ENCODE assay signal across 8 mouse cellular contexts in the genomic region with DNA sequence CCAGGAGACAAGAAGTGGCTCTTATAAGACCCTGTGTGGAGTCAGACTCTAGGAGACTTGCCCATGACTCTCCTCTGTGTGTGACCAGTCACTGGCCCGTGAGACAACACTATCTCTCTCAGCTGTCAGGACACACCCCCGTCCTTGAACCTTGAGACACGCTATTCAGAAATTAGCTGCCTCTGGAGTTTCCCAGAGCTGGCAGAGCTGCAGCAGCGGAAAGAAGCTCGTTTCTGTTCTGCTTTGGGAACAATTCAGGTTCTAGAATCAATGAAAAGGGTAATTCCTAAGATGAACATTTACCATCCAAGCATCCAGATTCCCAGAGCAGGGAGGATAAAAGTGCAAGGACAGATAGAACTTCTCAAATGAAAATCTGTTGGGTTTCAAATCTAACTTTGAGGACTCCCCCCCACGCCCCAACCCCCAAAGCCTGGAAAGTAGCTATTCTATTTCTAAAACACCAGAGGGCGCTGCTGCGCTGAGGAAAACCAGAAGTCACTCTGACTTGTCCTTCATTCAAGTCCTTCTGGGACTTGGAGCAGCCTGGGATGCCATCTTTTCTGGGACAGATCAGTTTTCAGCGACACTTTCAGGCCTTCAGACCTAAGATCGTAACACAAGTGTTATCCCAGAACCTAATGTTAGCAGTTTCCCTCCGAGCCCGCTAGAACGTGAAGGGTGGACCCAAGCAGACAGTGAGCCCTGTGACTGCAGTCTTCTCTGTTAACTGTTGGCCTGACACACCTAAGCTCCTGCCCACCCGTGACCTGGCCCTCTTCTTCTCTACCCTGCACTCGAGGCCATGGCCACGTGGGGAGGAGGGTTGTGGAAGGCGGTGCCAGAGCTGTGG. TPM values are rescaled to one million over a fixed set of nuclear protein-coding genes. Genes with fewer than 3 reads are reported as not detected.
DNase-seq lines count a peak whose midpoint lies in the region; ATAC-seq lines count a peak whose summit lies in the region.

No protein-coding gene starts in this region.

- H3K36me3 ChIP-seq in intestine, embryonic 16.5 days (ENCODE audit: control insufficient read depth, insufficient read depth, low read length) = no peaks in the 10 kb centered on the region
- H3K36me3 ChIP-seq in liver, embryonic 11.5 days (ENCODE audit: control insufficient read depth, insufficient read depth, low read length) = no peaks in the 10 kb centered on the region

- ATAC-seq in erythroblast, adult 5-6 weeks (replicated peaks; ENCODE audit: low FRiP score, poor library complexity, severe bottlenecking) = peak; percentile 50; the same call in 1 of the 2 replicates
- peak; percentile 85 for ATAC-seq in intestine, embryonic 16.5 days
- no peak for ATAC-seq in liver, embryonic 11.5 days (replicated peaks; ENCODE audit: low FRiP score)

- no peak overlapping the region for H3K27ac ChIP-seq in intestine, embryonic 16.5 days (ENCODE audit: low read length)
- no peak overlapping the region for H3K27ac ChIP-seq in liver, embryonic 11.5 days (ENCODE audit: low read depth, low read length)

- DNase-seq in left cerebral cortex, adult 18-20 months (ENCODE audit: low spot score in 2 of 2) = peak; percentile 53 to 65
- no peak for DNase-seq in left cerebral cortex, adult 11 months (ENCODE audit: low spot score)
- peak; percentile 79 for DNase-seq in brain, adult 2 months (ENCODE audit: low read depth, low spot score)
- peak; percentile 47 for DNase-seq in liver, embryonic 11.5 days (ENCODE audit: low spot score)
- DNase-seq in retina, adult 2 months (ENCODE audit: low read depth, low spot score) = peak; percentile 53
- peak; percentile 62 for DNase-seq in thymus, postnatal 4 days

- H3K4me2 ChIP-seq in intestine, embryonic 16.5 days (ENCODE audit: low read depth, low read length) = 0 out of 2 replicates have a peak overlapping the region, but pooled peaks have one; percentile 22
- no peak overlapping the region for H3K4me2 ChIP-seq in liver, embryonic 11.5 days

- no peak overlapping the region for H3K9ac ChIP-seq in intestine, embryonic 16.5 days (ENCODE audit: low read depth, low read length)
- no peak overlapping the region for H3K9ac ChIP-seq in liver, embryonic 11.5 days (ENCODE audit: low read depth, low read length)

- H3K4me1 ChIP-seq in intestine, embryonic 16.5 days (ENCODE audit: control insufficient read depth, insufficient read depth, low read length) = 0 out of 2 replicates have a peak, but pooled peaks cover 5% of the 10 kb centered on the region
- no peaks in the 10 kb centered on the region for H3K4me1 ChIP-seq in liver, embryonic 11.5 days (replicated peaks; ENCODE audit: control insufficient read depth, insufficient read depth, low read length)

- 28% methylated on average over 17 of the region's 17 CpGs for WGBS in intestine, embryonic 16.5 days
- WGBS in liver, embryonic 11.5 days = 34% methylated on average over 17 of the region's 17 CpGs

- H3K4me3 ChIP-seq in intestine, embryonic 16.5 days (ENCODE audit: low read length) = no peak overlapping the region
- H3K4me3 ChIP-seq in liver, embryonic 11.5 days (ENCODE audit: low read depth, low read length) = no peak overlapping the region

- no peaks in the 10 kb centered on the region for H3K9me3 ChIP-seq in intestine, embryonic 16.5 days (ENCODE audit: control insufficient read depth, low read length)
- no peaks in the 10 kb centered on the region for H3K9me3 ChIP-seq in liver, embryonic 11.5 days (ENCODE audit: control insufficient read depth, low read length)

- H3K27me3 ChIP-seq in intestine, embryonic 16.5 days (replicated peaks; ENCODE audit: control insufficient read depth, insufficient read depth, low read length) = no peaks in the 10 kb centered on the region
- H3K27me3 ChIP-seq in liver, embryonic 11.5 days (replicated peaks; ENCODE audit: control insufficient read depth, insufficient read depth, low read length) = no peaks in the 10 kb centered on the region

RNA-seq across cellular contexts. Expression of a gene that starts 39.9 kb away (rescaled TPM):
- total RNA-seq in left cerebral cortex, adult 18-20 months (2021) = 10 to 100 TPM in 1 of 2 experiments, 1 to 10 TPM in 1; 9.4 to 10.2 TPM
- 2.1 and 2.7 TPM in 2 replicates for total RNA-seq in erythroblast, adult 5-6 weeks (2015; ENCODE audit: low replicate concordance)
- 2.0 and 2.4 TPM in 2 replicates for total RNA-seq in erythroblast, adult 5-6 weeks (2017; ENCODE audit: low replicate concordance)
- polyA plus RNA-seq in intestine, embryonic 16.5 days (2015; fragmentation: Nextera tagmentation; extraction: Ambion mirVana) = 13.7 and 18.1 TPM in 2 replicates
- polyA plus RNA-seq in liver, embryonic 11.5 days (2014; fragmentation: Nextera tagmentation; extraction: Ambion mirVana) = 4.4 and 4.8 TPM in 2 replicates

RNA-seq across cellular contexts. Expression of a gene that starts 48.8 kb away (rescaled TPM):
- 1 to 10 TPM; 1.1 to 1.4 TPM for total RNA-seq in left cerebral cortex, adult 18-20 months (2021)
- 12.1 and 23.4 TPM in 2 replicates for total RNA-seq in erythroblast, adult 5-6 weeks (2015; ENCODE audit: low replicate concordance)
- 8.9 and 16.9 TPM in 2 replicates for total RNA-seq in erythroblast, adult 5-6 weeks (2017; ENCODE audit: low replicate concordance)
- 6.1 and 7.1 TPM in 2 replicates for polyA plus RNA-seq in intestine, embryonic 16.5 days (2015; fragmentation: Nextera tagmentation; extraction: Ambion mirVana)
- 1.3 and 2.1 TPM in 2 replicates for polyA plus RNA-seq in liver, embryonic 11.5 days (2014; fragmentation: Nextera tagmentation; extraction: Ambion mirVana)

Comparison
In these comparisons a context has a peak if more than half of its experiments do, and no peak if none do; other contexts are left out.
1. RNA of a gene that starts 48.8 kb away (total RNA-seq): 8.9 to 23.4 TPM in erythroblast, adult 5-6 weeks; 1.1 to 1.4 TPM in left cerebral cortex, adult 18-20 months; every median in the first group is over 4 times any median in the second.